Mouse (Mus musculus) small intestine, adult 2 months (tissue): ENCODE data around the gene Rcor1. TPM values are rescaled to one million over a fixed set of nuclear protein-coding genes. Genes with fewer than 3 reads are reported as not detected.

ENCODE experiments used
- H3K27ac ChIP-seq: fragments of 200-500 bp; 2 replicates; pipeline ENCODE4 v1.5.1; 2012; ENCODE audit warnings: low read depth, low read length, control low read depth, inconsistent platforms; ENCODE audit not compliant: insufficient read depth
- H3K27me3 ChIP-seq: fragments of 200-500 bp; 2 replicates; pipeline ENCODE4 v1.6.1; 2012; ENCODE audit warnings: mild to moderate bottlenecking, moderate library complexity, low read length, inconsistent platforms; ENCODE audit not compliant: control insufficient read depth, insufficient read depth
- H3K36me3 ChIP-seq: fragments of 200-500 bp; 2 replicates; pipeline ENCODE4 v1.6.1; 2012; ENCODE audit warnings: mild to moderate bottlenecking, low read length, control low read depth, inconsistent platforms; ENCODE audit not compliant: control insufficient read depth, insufficient read depth
- H3K4me1 ChIP-seq: fragments of 200-500 bp; 2 replicates; pipeline ENCODE4 v1.6.1; 2012; ENCODE audit warnings: low read length, inconsistent platforms, mixed read lengths; ENCODE audit not compliant: control insufficient read depth, insufficient read depth, insufficient read length
- H3K4me3 ChIP-seq: fragments of 200-500 bp; 2 replicates; pipeline ENCODE4 v1.5.1; 2012; ENCODE audit warnings: low read depth, mild to moderate bottlenecking, control low read depth, inconsistent platforms, low read length, moderate library complexity
- CTCF ChIP-seq: fragments of 200-500 bp; IDR thresholded peaks from 2 replicates; pipeline ENCODE4 v1.5.1; 2012; ENCODE audit warnings: low read depth, mild to moderate bottlenecking, control low read depth, inconsistent platforms, low read length, moderate library complexity, mixed read lengths; ENCODE audit not compliant: insufficient replicate concordance, insufficient read length; ENCODE audit errors: extremely low read depth
- POLR2A ChIP-seq: fragments of 200-500 bp; IDR thresholded peaks from 2 replicates; pipeline ENCODE4 v1.6.1; 2012; ENCODE audit warnings: low read depth, mild to moderate bottlenecking, control low read depth, inconsistent platforms, low read length, moderate library complexity
- WGBS: fragments of 180-500 bp; shearing (Covaris S2); methylation state at CpG from one replicate; pipeline ENCODE4 v1.1.7; 2018; 5-methylcytosine and 5-hydroxymethylcytosine counted together
- polyA plus RNA-seq: library from polyadenylated mRNA; depleted of rRNA; stranded (reverse); fragments of >200 nt; gene quantifications from 2 replicates; pipeline ENCODE4 v1.2.3, GENCODE M21; 2012

Rcor1 gene
- polyA plus RNA-seq, 1 experiment, result 6.5 TPM

- no peak overlapping the region for H3K27ac ChIP-seq
- no peaks in the 10 kb centered on the region for H3K27me3 ChIP-seq
- H3K36me3 ChIP-seq, result no peaks in the 10 kb centered on the region
- H3K4me1 ChIP-seq, result peaks cover 23% of the 10 kb centered on the region; the same call in 1 of the 2 replicates
- whole genome bisulfite sequencing, result 56% methylated on average over 12 of the region's 12 CpGs
- TF ChIP-seq CTCF (no peak), POLR2A (no peak)
- no peak overlapping the region for H3K4me3 ChIP-seq
These were observed 44.5 kb upstream of the Rcor1 start for GRCm38 (mm10) chr12:110994666-110995065.

GRCm38 (mm10) chr12:110998092-110998491 lies 41.1 kb upstream of the Rcor1 start:
- H3K36me3 ChIP-seq, result no peaks in the 10 kb centered on the region
- H3K4me1 ChIP-seq, result no peaks in the 10 kb centered on the region
- H3K27ac ChIP-seq, result no peak overlapping the region
- TF ChIP-seq POLR2A, result no peak
- TF ChIP-seq CTCF, result no peak
- no peaks in the 10 kb centered on the region for H3K27me3 ChIP-seq
- WGBS, result 97% methylated on average over 11 of the region's 11 CpGs
- H3K4me3 ChIP-seq, result no peak overlapping the region

GRCm38 (mm10) chr12:110999820-111000219 lies 39.3 kb upstream of the Rcor1 start:
- Histone ChIP-seq H3K4me3 (no peak overlapping the region), H3K27me3 (no peaks in the 10 kb centered on the region), H3K36me3 (no peaks in the 10 kb centered on the region), H3K27ac (no peak overlapping the region), H3K4me1 (peaks cover 4% of the 10 kb centered on the region; the same call in 1 of the 2 replicates)
- 73% methylated on average over 2 of the region's 2 CpGs for WGBS
- TF ChIP-seq CTCF (no peak), POLR2A (no peak)

GRCm38 (mm10) chr12:111000956-111001355 lies 38.2 kb upstream of the Rcor1 start:
- Histone ChIP-seq H3K36me3 (no peaks in the 10 kb centered on the region), H3K4me3 (no peak overlapping the region), H3K27me3 (no peaks in the 10 kb centered on the region), H3K4me1 (peaks cover 14% of the 10 kb centered on the region), H3K27ac (no peak overlapping the region)
- TF ChIP-seq POLR2A (no peak), CTCF (no peak)
- 94% methylated on average over 7 of the region's 7 CpGs for WGBS

- Histone ChIP-seq H3K4me1 (peaks cover 37% of the 10 kb centered on the region), H3K4me3 (no peak overlapping the region), H3K36me3 (no peaks in the 10 kb centered on the region), H3K27me3 (no peaks in the 10 kb centered on the region), H3K27ac (no peak overlapping the region)
- TF ChIP-seq CTCF, result no peak
- 50% methylated on average over 9 of the region's 9 CpGs for WGBS
These were observed 35.0 kb upstream of the Rcor1 start for GRCm38 (mm10) chr12:111004142-111004541.

GRCm38 (mm10) chr12:111005803-111006202 lies 33.3 kb upstream of the Rcor1 start:
- WGBS, result 30% methylated on average over 6 of the region's 6 CpGs
- H3K4me1 ChIP-seq, result peaks cover 40% of the 10 kb centered on the region
- H3K27ac ChIP-seq, result peak overlapping the region; percentile 69
- no peaks in the 10 kb centered on the region for H3K27me3 ChIP-seq
- TF ChIP-seq POLR2A, result no peak
- TF ChIP-seq CTCF, result no peak
- no peaks in the 10 kb centered on the region for H3K36me3 ChIP-seq
- no peak overlapping the region for H3K4me3 ChIP-seq

- Histone ChIP-seq H3K27me3 (no peaks in the 10 kb centered on the region), H3K4me1 (peaks cover 40% of the 10 kb centered on the region), H3K27ac (peak overlapping the region; percentile 87), H3K36me3 (no peaks in the 10 kb centered on the region), H3K4me3 (no peak overlapping the region)
- TF ChIP-seq CTCF (no peak), POLR2A (no peak)
- WGBS, result 10% methylated on average over 5 of the region's 5 CpGs
These were observed 32.8 kb upstream of the Rcor1 start for GRCm38 (mm10) chr12:111006339-111006738.
